ENCODE assay signal across 8 mouse cellular contexts in the genomic region with DNA sequence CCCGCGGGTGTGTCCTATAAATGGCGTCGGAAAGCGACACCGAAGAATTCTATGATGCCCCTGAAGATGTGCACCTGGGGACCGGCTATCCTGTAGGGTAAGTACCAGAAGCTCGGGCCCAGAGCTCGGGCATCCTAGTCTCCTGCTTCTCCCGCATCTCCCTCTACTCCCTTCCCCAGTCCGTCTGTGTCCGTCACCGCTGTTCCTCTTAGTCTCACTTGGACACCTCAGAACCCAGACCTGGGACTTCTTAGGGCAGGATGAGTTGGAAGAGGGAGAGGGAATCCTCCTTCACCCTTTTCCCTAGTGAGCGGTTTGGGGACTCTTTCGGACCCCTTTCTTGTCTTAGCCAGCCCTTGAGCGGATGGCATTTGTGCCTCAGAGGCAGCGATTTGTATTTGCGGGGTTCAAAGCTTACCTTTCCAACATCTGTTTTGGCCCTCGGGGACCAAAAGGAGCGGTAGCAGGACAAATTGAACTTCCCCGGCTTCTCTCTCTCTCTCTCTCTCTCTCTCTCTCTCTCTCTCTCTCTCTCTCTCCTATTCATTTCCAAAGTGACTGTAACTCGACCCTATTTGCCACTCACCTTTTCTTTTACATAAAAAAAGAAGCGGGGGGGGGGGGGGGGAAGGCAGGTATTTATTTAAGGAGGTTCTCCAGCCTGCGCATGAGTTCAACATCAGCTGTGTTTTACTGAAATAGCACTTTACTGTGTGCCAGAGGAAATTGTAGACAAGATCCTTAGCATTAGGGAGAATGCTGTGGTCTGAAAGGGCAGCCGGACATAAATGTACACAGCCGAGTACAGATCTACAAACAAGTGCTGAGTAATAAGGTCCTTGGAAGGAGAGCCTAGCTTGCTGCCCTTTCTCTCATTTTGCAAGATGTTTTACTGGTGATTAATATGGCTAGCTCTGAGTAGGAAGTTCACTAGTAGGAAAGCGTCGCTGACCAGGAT. TPM values are rescaled to one million over a fixed set of nuclear protein-coding genes. Genes with fewer than 3 reads are reported as not detected.
A peak's percentile ranks its signal among the peaks of the same experiment; 100 is the strongest.
DNase-seq lines count a peak whose midpoint lies in the region; ATAC-seq and TF ChIP-seq lines count a peak whose summit lies in the region.

No protein-coding gene starts in this region.

- intact Hi-C loops in left cerebral cortex, postnatal 4 days (cut with DNase I) = no loop called here

- peak overlapping the region; percentile 54 for H3K4me3 ChIP-seq in lung, embryonic 14.5 days (ENCODE audit: low read depth, low read length)
- H3K4me3 ChIP-seq in embryonic facial prominence, embryonic 13.5 days = peak overlapping the region; percentile 60
- H3K4me3 ChIP-seq in hindbrain, embryonic 16.5 days (ENCODE audit: low read length) = peak overlapping the region; percentile 60
- peak overlapping the region; percentile 61 for H3K4me3 ChIP-seq in midbrain, embryonic 13.5 days (replicated peaks)

- H3K9me3 ChIP-seq in lung, embryonic 14.5 days (ENCODE audit: low read depth, low read length) = no peaks in the 10 kb centered on the region
- H3K9me3 ChIP-seq in embryonic facial prominence, embryonic 13.5 days = no peaks in the 10 kb centered on the region
- no peaks in the 10 kb centered on the region for H3K9me3 ChIP-seq in hindbrain, embryonic 16.5 days (ENCODE audit: control insufficient read depth, low read length)
- H3K9me3 ChIP-seq in midbrain, embryonic 13.5 days = no peaks in the 10 kb centered on the region

- H3K4me2 ChIP-seq in lung, embryonic 14.5 days = peak overlapping the region; percentile 61
- peak overlapping the region; percentile 58 for H3K4me2 ChIP-seq in embryonic facial prominence, embryonic 13.5 days
- H3K4me2 ChIP-seq in hindbrain, embryonic 16.5 days (ENCODE audit: low read length) = peak overlapping the region; percentile 56
- peak overlapping the region; percentile 59 for H3K4me2 ChIP-seq in midbrain, embryonic 13.5 days (replicated peaks)

- peak overlapping the region; percentile 88; the same call in 1 of the 2 replicates for H3K27ac ChIP-seq in lung, embryonic 14.5 days (ENCODE audit: low read depth)
- H3K27ac ChIP-seq in embryonic facial prominence, embryonic 13.5 days = peak overlapping the region; percentile 79
- H3K27ac ChIP-seq in hindbrain, embryonic 16.5 days (ENCODE audit: low read depth, low read length) = peak overlapping the region; percentile 84
- peak overlapping the region; percentile 87 for H3K27ac ChIP-seq in midbrain, embryonic 13.5 days

- no peak for TF ChIP-seq CTCF in lung, embryonic 14.5 days (IDR thresholded peaks at IDR 0.05; ENCODE audit: low read depth)

- DNase-seq in lung, embryonic 14.5 days = peak; percentile 15
- DNase-seq in lung, postnatal 10 days = no peak
- DNase-seq in MN1 (ENCODE audit: low spot score) = peak; percentile 38
- no peak for DNase-seq in left cerebral cortex, postnatal 4 days
- DNase-seq in cerebellum, adult 9-10 months = no peak

- no peaks in the 10 kb centered on the region for H3K4me1 ChIP-seq in lung, embryonic 14.5 days (ENCODE audit: insufficient read depth)
- H3K4me1 ChIP-seq in embryonic facial prominence, embryonic 13.5 days = peaks cover 2% of the 10 kb centered on the region; the same call in 1 of the 2 replicates
- H3K4me1 ChIP-seq in hindbrain, embryonic 16.5 days (ENCODE audit: control insufficient read depth, insufficient read depth, low read depth, low read length) = peaks cover 2% of the 10 kb centered on the region; the same call in 1 of the 2 replicates
- no peaks in the 10 kb centered on the region for H3K4me1 ChIP-seq in midbrain, embryonic 13.5 days (replicated peaks)

- no peak for ATAC-seq in lung, embryonic 14.5 days (ENCODE audit: insufficient read depth)
- ATAC-seq in embryonic facial prominence, embryonic 13.5 days (ENCODE audit: insufficient number of reproducible peaks, insufficient read depth, low FRiP score, low TSS enrichment, low read depth) = peak; percentile 69
- no peak for ATAC-seq in hindbrain, embryonic 16.5 days
- ATAC-seq in midbrain, embryonic 13.5 days = no peak; the same call in 1 of the 2 replicates

- peak overlapping the region; percentile 60 for H3K9ac ChIP-seq in lung, embryonic 14.5 days
- H3K9ac ChIP-seq in embryonic facial prominence, embryonic 13.5 days = peak overlapping the region; percentile 77
- peak overlapping the region; percentile 77 for H3K9ac ChIP-seq in hindbrain, embryonic 16.5 days (ENCODE audit: low read depth, low read length)
- H3K9ac ChIP-seq in midbrain, embryonic 13.5 days (replicated peaks) = peak overlapping the region; percentile 70

- WGBS in lung, embryonic 14.5 days = 8% methylated on average over 27 of the region's 28 CpGs
- 17% methylated on average over 28 of the region's 28 CpGs for WGBS in embryonic facial prominence, embryonic 13.5 days
- WGBS in hindbrain, embryonic 16.5 days = 13% methylated on average over 28 of the region's 28 CpGs
- WGBS in midbrain, embryonic 13.5 days = 17% methylated on average over 27 of the region's 28 CpGs

- H3K36me3 ChIP-seq in lung, embryonic 14.5 days (ENCODE audit: insufficient read depth) = no peaks in the 10 kb centered on the region
- no peaks in the 10 kb centered on the region for H3K36me3 ChIP-seq in embryonic facial prominence, embryonic 13.5 days
- no peaks in the 10 kb centered on the region for H3K36me3 ChIP-seq in hindbrain, embryonic 16.5 days (ENCODE audit: control insufficient read depth, insufficient read depth, low read length)
- no peaks in the 10 kb centered on the region for H3K36me3 ChIP-seq in midbrain, embryonic 13.5 days

- no peaks in the 10 kb centered on the region for H3K27me3 ChIP-seq in lung, embryonic 14.5 days (ENCODE audit: insufficient read depth, low read length)
- H3K27me3 ChIP-seq in embryonic facial prominence, embryonic 13.5 days = no peaks in the 10 kb centered on the region
- no peaks in the 10 kb centered on the region for H3K27me3 ChIP-seq in hindbrain, embryonic 16.5 days (replicated peaks; ENCODE audit: control insufficient read depth, insufficient read depth, low read length)
- H3K27me3 ChIP-seq in midbrain, embryonic 13.5 days = no peaks in the 10 kb centered on the region

RNA-seq across cellular contexts. Expression of gene Wdr44, which starts 0.9 kb away (rescaled TPM):
- polyA plus RNA-seq in lung, embryonic 14.5 days (2014; fragmentation: Nextera tagmentation; extraction: Ambion mirVana) = 6.4 and 7.3 TPM in 2 replicates
- 9.4 and 9.7 TPM in 2 replicates for polyA plus RNA-seq in embryonic facial prominence, embryonic 13.5 days (2015; fragmentation: Nextera tagmentation; extraction: Ambion mirVana)
- 15.1 and 18.7 TPM in 2 replicates for polyA plus RNA-seq in hindbrain, embryonic 16.5 days (2015; fragmentation: Nextera tagmentation; extraction: Ambion mirVana)
- polyA plus RNA-seq in midbrain, embryonic 13.5 days (2015; fragmentation: Nextera tagmentation; extraction: Ambion mirVana) = 13.9 and 14.3 TPM in 2 replicates
- 10 to 100 TPM; 25.4 to 25.7 TPM for total RNA-seq in left cerebral cortex, postnatal 4 days (2021)

Comparison
In these comparisons a context has a peak if more than half of its experiments do, and no peak if none do; other contexts are left out.
1. DNase-seq: peak in lung, embryonic 14.5 days (single experiment) and MN1 (single experiment); none in lung, postnatal 10 days (single experiment), left cerebral cortex, postnatal 4 days (single experiment) and cerebellum, adult 9-10 months (single experiment).
2. Peak in every context shown above with its lines, with median percentiles within 50 percentile points of each other: H3K27ac ChIP-seq, H3K4me2 ChIP-seq, H3K4me3 ChIP-seq and H3K9ac ChIP-seq.